Mouse (Mus musculus) cerebellum, adult 2 months (tissue): ENCODE data around the gene Prr7.

Experiments used
- CTCF ChIP-seq: fragments of 200-500 bp; IDR thresholded peaks from 2 replicates; pipeline ENCODE4 v1.5.1; 2011; ENCODE audit warnings: low read depth, mild to moderate bottlenecking, control low read depth, low read length, moderate library complexity, borderline replicate concordance; ENCODE audit not compliant: insufficient read depth
- POLR2A ChIP-seq: fragments of 200-500 bp; IDR thresholded peaks from 2 replicates; pipeline ENCODE4 v1.6.1; 2011; ENCODE audit warnings: low read length, control low read depth, borderline replicate concordance; ENCODE audit not compliant: insufficient read depth

- TF ChIP-seq POLR2A (no peak), CTCF (no peak)
Observed at GRCm38 (mm10) chr13:55495702-55496101, 31.6 kb downstream of the Prr7 start.
